Mouse (Mus musculus): ENCODE data around the gene 8030474K03Rik.
"Not testable (repeated sequence)": the region's sequence is repeated elsewhere in the genome, so short reads cannot be mapped to it uniquely, and the experiment has no call there.

Gene 8030474K03Rik

GRCm38 (mm10) chrX:101794342-101794741, at the start of gene 8030474K03Rik, which contains the start of gene Gm4779:
TSS of gene 8030474K03Rik (plus strand) at chrX:101794656.
TSS of gene Gm4779 (minus strand) at chrX:101794423.
- DNase-seq (ENCODE audit: low spot score in 2 of 2): no peak

- DNase-seq (ENCODE audit: low spot score in 2 of 2): no peak
Observed at GRCm38 (mm10) chrX:101750144-101750543, 44.3 kb upstream of the 8030474K03Rik start.

- DNase-seq (ENCODE audit: low spot score in 2 of 2): no peak
Observed at GRCm38 (mm10) chrX:101754478-101754877, 40.0 kb upstream of the 8030474K03Rik start.

- DNase-seq (ENCODE audit: low spot score in 2 of 2): no peak
Observed at GRCm38 (mm10) chrX:101764621-101765020, 29.8 kb upstream of the 8030474K03Rik start.

- DNase-seq (ENCODE audit: low spot score in 2 of 2): no peak
Observed at GRCm38 (mm10) chrX:101765111-101765510, 29.3 kb upstream of the 8030474K03Rik start.

GRCm38 (mm10) chrX:101767280-101767679, 27.2 kb upstream of the 8030474K03Rik start:
- DNase-seq (ENCODE audit: low spot score in 2 of 2): no peak

GRCm38 (mm10) chrX:101769478-101769877, 25.0 kb upstream of the 8030474K03Rik start:
- no peak for DNase-seq (ENCODE audit: low spot score in 2 of 2)

- no peak for DNase-seq (ENCODE audit: low spot score in 2 of 2)
Observed at GRCm38 (mm10) chrX:101770307-101770706, 24.1 kb upstream of the 8030474K03Rik start.

GRCm38 (mm10) chrX:101772035-101772434, 22.4 kb upstream of the 8030474K03Rik start:
- peak; percentile 9 to 33 for DNase-seq (ENCODE audit: low spot score in 2 of 2)

- DNase-seq (ENCODE audit: low spot score in 2 of 2): peak; percentile 10 to 25
Observed at GRCm38 (mm10) chrX:101791551-101791950, 2.9 kb upstream of the 8030474K03Rik start.

- DNase-seq (ENCODE audit: low spot score in 2 of 2): no peak
Observed at GRCm38 (mm10) chrX:101805512-101805911, 11.1 kb downstream of the 8030474K03Rik start.

GRCm38 (mm10) chrX:101811750-101812149, 17.3 kb downstream of the 8030474K03Rik start:
- DNase-seq (ENCODE audit: low spot score in 2 of 2): no peak

GRCm38 (mm10) chrX:101819163-101819562, 24.7 kb downstream of the 8030474K03Rik start:
- no peak for DNase-seq (ENCODE audit: low spot score in 2 of 2)

GRCm38 (mm10) chrX:101819980-101820379, 25.5 kb downstream of the 8030474K03Rik start:
- DNase-seq (ENCODE audit: low spot score in 2 of 2): not testable (repeated sequence)

- DNase-seq (ENCODE audit: low spot score in 2 of 2): no peak
Observed at GRCm38 (mm10) chrX:101847191-101847795, 52.8 kb downstream of the 8030474K03Rik start.
